8 mouse cellular contexts compared by ENCODE assay signal in the genomic region with DNA sequence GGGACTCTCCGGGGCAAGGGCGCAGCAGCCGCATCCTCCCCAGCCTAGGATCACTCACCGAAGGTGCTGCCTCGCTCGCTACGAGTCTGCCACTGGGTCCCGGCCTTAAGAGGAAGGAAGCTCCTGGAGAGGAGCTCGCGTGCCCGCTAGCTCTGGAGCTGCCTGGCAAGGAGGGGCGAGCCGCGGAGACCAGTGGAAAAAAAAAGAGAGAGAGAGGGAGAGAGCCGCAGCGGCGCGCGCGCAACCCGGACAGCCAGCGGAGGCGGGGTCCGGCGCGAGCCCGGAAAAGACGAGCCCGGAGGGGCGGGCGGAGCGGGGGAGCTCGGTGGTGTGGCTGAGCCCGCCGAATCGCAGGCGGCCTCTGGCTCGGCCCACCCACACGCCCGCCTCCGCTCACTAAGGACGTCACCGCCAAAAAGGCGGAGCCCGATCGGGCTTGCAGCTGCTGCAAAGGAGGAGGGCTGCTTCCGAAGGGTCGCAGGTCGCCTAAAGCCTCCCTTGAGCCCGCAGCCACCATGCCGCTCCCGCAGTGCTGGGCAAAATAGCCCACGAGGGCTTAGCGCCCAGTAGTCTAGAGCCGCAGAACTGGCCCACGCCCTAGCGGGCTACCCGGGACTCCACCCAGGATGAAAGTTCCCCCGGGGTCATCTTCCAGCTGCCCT. TPM values are rescaled to one million over a fixed set of nuclear protein-coding genes. Genes with fewer than 3 reads are reported as not detected.
DNase-seq lines count a peak whose midpoint lies in the region; ATAC-seq lines count a peak whose summit lies in the region.

A gene (minus strand): TSS at position 289 of the 662 bp plus-strand sequence.

- intact Hi-C loops in gastrocnemius, postnatal 14 days (cut with DNase I; ENCODE audit: low total_unique reads) = no loop called here
- intact Hi-C loops in left cerebral cortex, postnatal 14 days (cut with DNase I) = no loop called here

- 0 out of 2 replicates have a peak, but pooled peaks cover 2% of the 10 kb centered on the region for H3K27me3 ChIP-seq in intestine, embryonic 14.5 days (replicated peaks; ENCODE audit: control insufficient read depth, insufficient read depth, low read length)

- DNase-seq in adipocyte (ENCODE audit: low spot score) = peak; percentile 80
- DNase-seq in embryo, embryonic 10 days (ENCODE audit: low spot score) = peak; percentile 90
- DNase-seq in gastrocnemius, postnatal 14 days = peak; percentile 93
- DNase-seq in intestine, embryonic 14.5 days (ENCODE audit: low spot score) = peak; percentile 87
- DNase-seq in left cerebral cortex, postnatal 14 days (ENCODE audit: low spot score in 2 of 2) = peak; percentile 87 to 88
- DNase-seq in mesoderm, embryonic 11.5 days (ENCODE audit: low read depth, low spot score) = peak; percentile 90
- peak; percentile 80 to 84 for DNase-seq in right cerebral cortex, postnatal 36 days (ENCODE audit: low spot score in 2 of 2)
- peak; percentile 88 for DNase-seq in yolk sac, embryonic 10.5 days (ENCODE audit: low spot score)

- peak within 1 kb of the TSS; percentile 54 for H3K4me3 ChIP-seq in intestine, embryonic 14.5 days (ENCODE audit: low read depth, low read length)

- H3K9ac ChIP-seq in intestine, embryonic 14.5 days (ENCODE audit: low read length) = peak within 1 kb of the TSS; percentile 63

- WGBS in intestine, embryonic 14.5 days = 17% methylated on average over 47 of the region's 59 CpGs

- no peaks in the 10 kb centered on the region; the same call in 1 of the 2 replicates for H3K4me1 ChIP-seq in intestine, embryonic 14.5 days (replicated peaks; ENCODE audit: control insufficient read depth, insufficient read depth, low read length)

- peak; percentile 98 for ATAC-seq in intestine, embryonic 14.5 days (replicated peaks; ENCODE audit: low FRiP score, low TSS enrichment, low read depth)

- H3K27ac ChIP-seq in intestine, embryonic 14.5 days (ENCODE audit: low read depth) = peak within 1 kb of the TSS; percentile 54; the same call in 1 of the 2 replicates

- no peaks in the 10 kb centered on the region for H3K9me3 ChIP-seq in intestine, embryonic 14.5 days (ENCODE audit: control insufficient read depth, low read length)

- no peaks in the 10 kb centered on the region for H3K36me3 ChIP-seq in intestine, embryonic 14.5 days (ENCODE audit: control insufficient read depth, insufficient read depth, low read length)

- H3K4me2 ChIP-seq in intestine, embryonic 14.5 days (ENCODE audit: low read length) = peak within 1 kb of the TSS; percentile 54

RNA-seq across cellular contexts. Expression of the gene that starts here (rescaled TPM):
- 10 to 100 TPM; 31.7 to 34.5 TPM for total RNA-seq in gastrocnemius, postnatal 14 days (2021)
- 14.7 and 15.0 TPM in 2 replicates for polyA plus RNA-seq in intestine, embryonic 14.5 days (2014; fragmentation: Nextera tagmentation; extraction: Ambion mirVana)
- total RNA-seq in left cerebral cortex, postnatal 14 days (2021) = 10 to 100 TPM; 76.2 to 87.0 TPM

Comparison
In these comparisons a context has a peak if more than half of its experiments do, and no peak if none do; other contexts are left out.
1. Peak in every context shown above with its lines: DNase-seq, ATAC-seq, H3K4me3 ChIP-seq and H3K27ac ChIP-seq.